Mouse (Mus musculus): ENCODE results near the gene Rhoj. TPM values are rescaled to one million over a fixed set of nuclear protein-coding genes. Genes with fewer than 3 reads are reported as not detected.

Gene Rhoj
- total and polyA plus RNA-seq, 3 experiments, result 30.1 to 42.6 (median 37.1) TPM

DNA sequence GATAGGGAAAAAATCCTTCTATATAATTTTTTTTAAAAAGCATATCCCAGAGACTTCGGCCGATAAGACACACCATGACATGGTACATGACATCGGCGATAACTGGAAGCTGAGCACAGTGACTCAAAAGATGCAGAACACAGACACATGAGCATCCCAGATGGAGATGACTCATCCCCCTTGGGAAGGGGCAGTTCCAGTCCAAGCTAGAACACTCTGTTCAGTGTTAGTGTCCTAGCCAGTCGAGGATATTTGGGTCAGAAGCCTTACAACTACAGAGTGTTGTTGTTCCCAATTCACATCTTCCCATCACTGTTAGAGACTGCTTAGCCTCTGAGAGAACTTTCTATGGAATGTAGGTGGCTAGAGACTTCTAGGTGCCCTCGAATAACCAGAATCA, 4.0 kb upstream of the Rhoj start:
- Histone ChIP-seq H3K27me3 (ENCODE audit: control insufficient read depth, insufficient read depth, low read length) (no peaks in the 10 kb centered on the region), H3K4me1 (ENCODE audit: control insufficient read depth, insufficient read depth, low read length) (peaks cover 3% of the 10 kb centered on the region), H3K4me3 (no peak overlapping the region), H3K27ac (peak overlapping the region; percentile 76), H3K79me2 (replicated peaks; ENCODE audit: control insufficient read depth, insufficient read depth, low read length) (no peaks in the 10 kb centered on the region), H3K36me3 (ENCODE audit: control insufficient read depth, insufficient read depth, low read length) (no peaks in the 10 kb centered on the region), H3K9ac (ENCODE audit: low read depth, low read length) (no peak overlapping the region)
- DNase-seq, result peak; percentile 76 to 86
- TF ChIP-seq CTCF (IDR thresholded peaks at IDR 0.05) (no peak), EP300 (IDR thresholded peaks at IDR 0.05; ENCODE audit: insufficient read depth, low read depth, low read length) (peak; percentile 97), POLR2A (IDR thresholded peaks at IDR 0.05; ENCODE audit: insufficient read depth, low read depth, low read length) (0 out of 2 replicates have a peak, but pooled peaks have one; percentile 32)
- 48% methylated on average over 6 of the region's 6 CpGs for WGBS
- intact Hi-C loops (cut with DNase I), result loop anchor here (10.0 kb wide), 1 partner anchor 291 kb away; the partner anchor contains the start of gene Ppp2r5e

DNA sequence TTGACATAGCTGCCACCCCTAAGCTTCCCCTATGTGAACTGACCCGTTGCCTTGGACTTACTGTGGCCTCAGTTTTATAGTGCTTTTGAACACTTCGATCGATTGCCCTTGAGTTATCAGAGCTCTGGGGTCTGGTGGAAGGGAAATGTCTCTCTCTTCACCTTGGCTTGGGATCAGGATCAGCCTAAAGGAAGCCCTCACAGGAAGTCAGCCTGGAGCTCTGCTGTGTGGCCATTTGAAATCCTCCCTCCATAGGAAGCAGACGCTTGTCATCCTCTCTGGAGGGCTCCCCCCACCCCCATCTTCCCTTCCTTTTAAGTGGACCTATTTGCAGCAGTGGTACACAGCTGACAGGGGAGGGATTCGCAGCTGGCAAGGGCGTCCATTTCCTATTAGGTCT, 1.6 kb downstream of the Rhoj start:
- H3K79me2 ChIP-seq (replicated peaks; ENCODE audit: control insufficient read depth, insufficient read depth, low read length), result peaks cover 2% of the 10 kb centered on the region; the same call in 1 of the 2 replicates
- intact Hi-C loops (cut with DNase I), result loop anchor here (2.0 to 10.0 kb wide), 3 partner anchors 49 to 285 kb away; partner anchors contain the start of gene Ppp2r5e
- TF ChIP-seq CTCF (IDR thresholded peaks at IDR 0.05) (no peak), POLR2A (IDR thresholded peaks at IDR 0.05; ENCODE audit: insufficient read depth, low read depth, low read length) (no peak), EP300 (IDR thresholded peaks at IDR 0.05; ENCODE audit: insufficient read depth, low read depth, low read length) (no peak)
- DNase-seq, result peak; percentile 64 to 65
- peaks cover 9% of the 10 kb centered on the region for H3K4me1 ChIP-seq (ENCODE audit: control insufficient read depth, insufficient read depth, low read length)
- H3K9ac ChIP-seq (ENCODE audit: low read depth, low read length), result peak overlapping the region; percentile 66
- H3K27ac ChIP-seq, result peak overlapping the region; percentile 95
- peaks cover 18% of the 10 kb centered on the region for H3K36me3 ChIP-seq (ENCODE audit: control insufficient read depth, insufficient read depth, low read length)
- H3K4me3 ChIP-seq, result peak overlapping the region; percentile 44
- 14% methylated on average over 6 of the region's 6 CpGs for WGBS
- no peaks in the 10 kb centered on the region for H3K27me3 ChIP-seq (ENCODE audit: control insufficient read depth, insufficient read depth, low read length)

DNA sequence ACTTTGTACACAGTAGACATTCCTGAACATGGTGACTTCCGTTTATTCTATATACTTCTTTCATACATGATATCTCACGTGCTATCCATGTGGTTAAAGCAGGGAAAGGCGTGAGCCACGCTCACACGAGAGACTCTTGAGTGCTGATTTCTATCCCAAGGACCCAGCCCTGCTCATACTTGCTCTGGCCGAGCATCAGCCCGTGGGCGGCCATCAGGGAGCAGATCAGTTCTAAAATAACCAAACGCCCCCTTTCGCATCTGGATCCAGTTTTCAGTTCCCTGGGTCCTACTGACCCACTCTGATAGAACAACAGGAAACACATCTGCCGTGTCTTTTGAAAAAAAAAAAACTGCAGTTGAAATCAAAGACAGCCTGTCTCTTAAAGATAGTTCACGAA, 2.6 kb downstream of the Rhoj start:
- WGBS, result 30% methylated on average over 12 of the region's 12 CpGs
- intact Hi-C loops (cut with DNase I), result no loop called here
- Histone ChIP-seq H3K27me3 (ENCODE audit: control insufficient read depth, insufficient read depth, low read length) (no peaks in the 10 kb centered on the region), H3K4me1 (ENCODE audit: control insufficient read depth, insufficient read depth, low read length) (peaks cover 11% of the 10 kb centered on the region), H3K27ac (peak overlapping the region; percentile 95), H3K79me2 (replicated peaks; ENCODE audit: control insufficient read depth, insufficient read depth, low read length) (peaks cover 2% of the 10 kb centered on the region), H3K4me3 (peak overlapping the region; percentile 44), H3K36me3 (ENCODE audit: control insufficient read depth, insufficient read depth, low read length) (peaks cover 18% of the 10 kb centered on the region), H3K9ac (ENCODE audit: low read depth, low read length) (no peak overlapping the region)
- peak; percentile 57 to 63 for DNase-seq
- TF ChIP-seq CTCF (IDR thresholded peaks at IDR 0.05) (no peak), POLR2A (IDR thresholded peaks at IDR 0.05; ENCODE audit: insufficient read depth, low read depth, low read length) (no peak), EP300 (IDR thresholded peaks at IDR 0.05; ENCODE audit: insufficient read depth, low read depth, low read length) (no peak)

DNA sequence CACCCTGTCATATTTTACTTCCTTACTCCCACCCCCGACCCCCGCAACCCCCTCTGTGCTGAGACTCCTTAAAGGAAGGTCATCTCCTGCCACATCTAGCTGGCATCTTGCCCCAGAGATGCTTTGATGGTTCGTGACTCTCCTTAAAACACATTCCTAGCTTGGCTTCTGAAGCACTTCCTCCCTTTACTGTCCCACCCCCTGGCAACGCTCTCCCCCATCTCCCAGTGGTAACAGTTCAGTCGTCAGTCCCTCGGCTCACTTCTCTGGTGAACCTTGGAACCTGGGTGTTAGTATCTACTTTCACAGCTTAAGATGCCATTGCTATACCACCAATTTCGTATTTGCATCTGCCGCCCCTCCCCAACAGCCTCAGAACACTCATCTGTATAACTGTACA, 3.8 kb downstream of the Rhoj start:
- peaks cover 21% of the 10 kb centered on the region for H3K36me3 ChIP-seq (ENCODE audit: control insufficient read depth, insufficient read depth, low read length)
- intact Hi-C loops (cut with DNase I), result no loop called here
- H3K4me1 ChIP-seq (ENCODE audit: control insufficient read depth, insufficient read depth, low read length), result peaks cover 11% of the 10 kb centered on the region
- 58% methylated on average over 8 of the region's 8 CpGs for WGBS
- peaks cover 2% of the 10 kb centered on the region for H3K79me2 ChIP-seq (replicated peaks; ENCODE audit: control insufficient read depth, insufficient read depth, low read length)
- H3K4me3 ChIP-seq, result no peak overlapping the region
- peak in 1 of 2 experiments; percentile 17 for DNase-seq
- H3K27ac ChIP-seq, result no peak overlapping the region; the same call in 1 of the 2 replicates
- TF ChIP-seq EP300 (IDR thresholded peaks at IDR 0.05; ENCODE audit: insufficient read depth, low read depth, low read length) (no peak), CTCF (IDR thresholded peaks at IDR 0.05) (no peak), POLR2A (IDR thresholded peaks at IDR 0.05; ENCODE audit: insufficient read depth, low read depth, low read length) (no peak)
- H3K9ac ChIP-seq (ENCODE audit: low read depth, low read length), result no peak overlapping the region
- no peaks in the 10 kb centered on the region for H3K27me3 ChIP-seq (ENCODE audit: control insufficient read depth, insufficient read depth, low read length)

DNA sequence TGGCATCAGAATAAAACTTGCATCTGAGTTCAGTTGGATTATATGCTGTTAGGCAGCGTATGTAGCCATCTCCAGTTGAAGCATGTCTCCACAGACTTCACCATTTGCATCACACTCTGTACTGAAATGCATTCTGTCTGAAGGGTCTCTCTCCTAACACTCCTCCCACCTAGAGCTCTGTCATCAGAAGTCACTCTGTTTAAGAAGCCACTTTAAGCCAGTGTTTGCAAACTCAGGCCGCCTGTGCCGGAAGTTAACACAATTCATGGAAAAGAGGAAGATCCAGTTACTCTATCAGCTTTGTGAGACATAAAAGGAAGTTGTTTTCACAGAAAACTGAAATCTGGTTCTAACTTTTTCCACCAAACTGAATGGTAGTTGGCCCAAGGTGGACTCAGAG, 5.9 kb downstream of the Rhoj start:
- peaks cover 2% of the 10 kb centered on the region for H3K79me2 ChIP-seq (replicated peaks; ENCODE audit: control insufficient read depth, insufficient read depth, low read length)
- no peak overlapping the region for H3K4me3 ChIP-seq
- intact Hi-C loops (cut with DNase I), result no loop called here
- peaks cover 11% of the 10 kb centered on the region for H3K4me1 ChIP-seq (ENCODE audit: control insufficient read depth, insufficient read depth, low read length)
- DNase-seq, result peak in 1 of 2 experiments; percentile 18
- H3K36me3 ChIP-seq (ENCODE audit: control insufficient read depth, insufficient read depth, low read length), result peaks cover 21% of the 10 kb centered on the region
- no peak for TF ChIP-seq POLR2A (IDR thresholded peaks at IDR 0.05; ENCODE audit: insufficient read depth, low read depth, low read length)
- no peak for TF ChIP-seq EP300 (IDR thresholded peaks at IDR 0.05; ENCODE audit: insufficient read depth, low read depth, low read length)
- TF ChIP-seq CTCF (IDR thresholded peaks at IDR 0.05), result no peak
- peak overlapping the region; percentile 15 for H3K27ac ChIP-seq
- WGBS, result 60% methylated on average over 3 of the region's 3 CpGs
- H3K27me3 ChIP-seq (ENCODE audit: control insufficient read depth, insufficient read depth, low read length), result no peaks in the 10 kb centered on the region
- no peak overlapping the region for H3K9ac ChIP-seq (ENCODE audit: low read depth, low read length)

DNA sequence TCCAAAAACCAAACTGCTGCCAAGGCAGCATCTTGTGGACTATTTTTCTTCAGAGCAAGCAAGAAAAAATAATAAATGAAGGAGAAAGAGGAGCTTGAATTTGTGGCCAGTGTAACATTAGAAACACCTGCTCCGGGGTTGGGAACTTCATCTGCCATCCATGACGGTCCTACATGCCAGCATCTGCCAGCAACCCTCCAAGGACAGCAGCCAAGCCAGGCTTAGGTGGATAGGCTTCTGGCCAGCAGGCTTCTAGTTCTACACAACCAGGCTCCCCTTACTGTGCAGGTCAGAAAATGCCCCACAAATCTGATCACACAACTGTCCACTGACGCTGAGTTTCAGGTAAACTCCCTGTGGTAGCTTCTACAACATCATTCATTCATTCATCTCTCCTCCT, 7.7 kb downstream of the Rhoj start:
- peaks cover 11% of the 10 kb centered on the region for H3K4me1 ChIP-seq (ENCODE audit: control insufficient read depth, insufficient read depth, low read length)
- no peak overlapping the region for H3K27ac ChIP-seq
- H3K9ac ChIP-seq (ENCODE audit: low read depth, low read length), result no peak overlapping the region
- DNase-seq, result peak in 1 of 2 experiments; percentile 15
- H3K27me3 ChIP-seq (ENCODE audit: control insufficient read depth, insufficient read depth, low read length), result no peaks in the 10 kb centered on the region
- 63% methylated on average over 3 of the region's 3 CpGs for WGBS
- H3K4me3 ChIP-seq, result no peak overlapping the region
- TF ChIP-seq POLR2A (IDR thresholded peaks at IDR 0.05; ENCODE audit: insufficient read depth, low read depth, low read length), result no peak
- no peak for TF ChIP-seq EP300 (IDR thresholded peaks at IDR 0.05; ENCODE audit: insufficient read depth, low read depth, low read length)
- TF ChIP-seq CTCF (IDR thresholded peaks at IDR 0.05), result no peak
- intact Hi-C loops (cut with DNase I), result no loop called here
- peaks cover 2% of the 10 kb centered on the region for H3K79me2 ChIP-seq (replicated peaks; ENCODE audit: control insufficient read depth, insufficient read depth, low read length)
- peaks cover 21% of the 10 kb centered on the region for H3K36me3 ChIP-seq (ENCODE audit: control insufficient read depth, insufficient read depth, low read length)

Data from heart, adult 2 months (tissue).